Mouse (Mus musculus) heart, postnatal 14 days (tissue): ENCODE measurements around the gene Gid4. TPM values are rescaled to one million over a fixed set of nuclear protein-coding genes. Genes with fewer than 3 reads are reported as not detected.

Experiments used
- DNase-seq, 2 experiments: peaks; one replicate each; pipeline ENCODE4 v3.0.0; 2021 to 2022
- intact Hi-C: fragments of 180-260 bp; cut with DNase I; formaldehyde crosslinking; loops from one replicate; pipeline ENCODE4 v1.15.1; 2025
- long read RNA-seq, 2 experiments: library from polyadenylated mRNA; stranded (forward); transcript quantifications; one replicate each; pipeline ENCODE4 v2.0.0; 2021
- total RNA-seq, 2 experiments: library from RNA; stranded (reverse); gene quantifications; 2 replicates each; pipeline ENCODE4 v1.2.3; 2021

The Gid4 gene
- 10 to 100 TPM; 34.4 to 35.7 TPM for total RNA-seq
- long read RNA-seq, experiment 1, full-length matches to known transcripts, result 61 of 75 reads
- long read RNA-seq, experiment 1, partial matches to known transcripts, result 1 of 75 reads
- long read RNA-seq, experiment 1, other reads (novel, unspliced or antisense), result 13 of 75 reads
- long read RNA-seq, experiment 2, full-length matches to known transcripts, result 58 of 76 reads
- long read RNA-seq, experiment 2, partial matches to known transcripts, result 4 of 76 reads
- long read RNA-seq, experiment 2, other reads (novel, unspliced or antisense), result 14 of 76 reads

DNA sequence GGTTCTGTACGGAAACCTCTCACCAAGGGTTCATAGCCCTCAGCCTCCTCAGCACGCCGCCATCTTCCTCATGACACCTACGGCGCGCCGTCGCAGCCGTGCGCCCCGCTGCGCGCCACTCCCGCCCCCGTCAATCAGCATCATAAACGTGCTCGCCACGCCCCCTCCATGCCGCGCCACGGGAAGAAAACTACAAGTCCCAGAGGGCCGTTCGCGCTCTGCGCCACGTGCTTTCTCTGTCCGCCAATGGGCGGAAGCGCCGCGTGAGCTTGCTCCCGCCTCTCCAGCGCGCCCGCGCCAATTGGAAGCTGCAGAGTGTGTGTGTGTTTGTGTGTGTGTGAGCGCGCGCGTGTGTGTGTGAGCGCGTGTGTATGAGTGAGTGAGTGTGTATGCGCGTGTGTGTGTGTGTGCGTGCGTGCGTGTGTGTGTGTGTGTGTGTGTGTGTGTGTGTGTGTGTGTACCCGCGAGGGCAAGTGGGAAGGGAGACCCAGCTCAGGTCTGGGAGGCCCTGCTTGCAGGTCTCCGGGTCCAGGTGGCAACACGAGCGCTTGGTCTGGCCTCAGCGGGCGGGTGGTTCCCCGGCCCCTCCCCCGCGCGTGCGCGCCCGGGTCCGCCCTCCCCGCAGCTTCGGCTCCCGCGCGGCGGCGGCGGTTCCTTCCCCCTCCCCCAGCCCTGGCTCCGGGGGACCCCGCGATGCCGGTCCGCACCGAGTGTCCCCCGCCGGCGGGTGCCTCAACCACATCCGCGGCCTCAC lies at the start of gene Gid4:
TSS of gene Gid4 (plus strand) at position 183 of the 754 bp plus-strand sequence.
- intact Hi-C loops, result loop anchor here (5.0 kb wide), 1 partner anchor 315 kb away; no protein-coding TSS in a partner anchor

GRCm38 (mm10) chr11:60367256-60367655 lies 49.7 kb upstream of the Gid4 start:
- DNase-seq, result no peak
- intact Hi-C loops, result loop anchor here (5.0 kb wide), 1 partner anchor 40 kb away; no protein-coding TSS in a partner anchor

More for the DNA sequence above, at the start of gene Gid4:
- DNase-seq, result peak; percentile 99

GRCm38 (mm10) chr11:60368909-60369308 lies 48.0 kb upstream of the Gid4 start:
- no peak for DNase-seq
- intact Hi-C loops, result loop anchor here (5.0 kb wide), 1 partner anchor 38 kb away; no protein-coding TSS in a partner anchor

DNA sequence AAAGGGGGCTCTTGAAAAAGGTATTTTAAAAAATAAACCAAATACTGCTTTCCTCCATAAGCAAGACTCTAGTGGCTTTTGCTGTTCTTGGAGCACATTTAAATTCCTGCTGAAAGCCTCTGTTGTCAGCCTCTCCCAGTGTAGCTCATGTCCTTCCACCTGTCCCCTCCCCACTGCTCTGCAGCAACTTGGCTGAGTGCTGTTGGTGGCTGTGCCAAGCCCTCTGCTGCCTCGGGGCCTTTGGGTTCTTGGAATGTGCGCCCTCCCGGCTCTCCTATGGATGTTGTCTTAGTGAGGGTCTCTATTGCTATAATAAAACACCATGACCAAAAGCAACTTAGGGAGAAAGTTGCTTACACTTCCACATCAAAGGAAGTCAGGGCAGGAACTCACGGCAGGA lies 47.5 kb upstream of the Gid4 start:
- intact Hi-C loops, result loop anchor here (5.0 kb wide), 1 partner anchor 38 kb away; no protein-coding TSS in a partner anchor

GRCm38 (mm10) chr11:60370431-60370830 lies 46.5 kb upstream of the Gid4 start:
- DNase-seq, result no peak
- intact Hi-C loops, result no loop called here

More for the DNA sequence above, 47.5 kb upstream of the Gid4 start:
- no peak for DNase-seq

DNA sequence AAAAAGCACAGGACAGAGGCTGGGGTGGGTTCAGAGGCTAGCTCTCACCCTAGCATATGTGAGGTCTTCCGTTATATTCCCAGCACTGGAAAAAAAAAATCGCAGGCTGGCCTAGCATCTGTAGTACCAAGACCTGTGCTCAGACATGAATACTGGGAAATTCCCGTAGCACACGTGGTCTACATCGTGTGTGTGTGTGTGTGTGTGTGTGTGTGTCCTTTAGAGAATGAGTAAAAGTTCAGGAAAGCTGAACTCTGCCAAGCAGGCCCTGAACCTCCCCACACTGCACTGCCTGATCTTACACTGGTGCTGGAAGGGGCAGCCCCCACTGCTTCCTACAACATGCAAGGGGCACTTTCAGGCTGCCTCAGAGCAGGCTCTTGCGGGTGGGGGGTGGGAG lies 42.5 kb upstream of the Gid4 start:
- no peak for DNase-seq
- intact Hi-C loops, result no loop called here

GRCm38 (mm10) chr11:60383518-60383917 lies 33.4 kb upstream of the Gid4 start:
- no peak for DNase-seq
- intact Hi-C loops, result no loop called here

DNA sequence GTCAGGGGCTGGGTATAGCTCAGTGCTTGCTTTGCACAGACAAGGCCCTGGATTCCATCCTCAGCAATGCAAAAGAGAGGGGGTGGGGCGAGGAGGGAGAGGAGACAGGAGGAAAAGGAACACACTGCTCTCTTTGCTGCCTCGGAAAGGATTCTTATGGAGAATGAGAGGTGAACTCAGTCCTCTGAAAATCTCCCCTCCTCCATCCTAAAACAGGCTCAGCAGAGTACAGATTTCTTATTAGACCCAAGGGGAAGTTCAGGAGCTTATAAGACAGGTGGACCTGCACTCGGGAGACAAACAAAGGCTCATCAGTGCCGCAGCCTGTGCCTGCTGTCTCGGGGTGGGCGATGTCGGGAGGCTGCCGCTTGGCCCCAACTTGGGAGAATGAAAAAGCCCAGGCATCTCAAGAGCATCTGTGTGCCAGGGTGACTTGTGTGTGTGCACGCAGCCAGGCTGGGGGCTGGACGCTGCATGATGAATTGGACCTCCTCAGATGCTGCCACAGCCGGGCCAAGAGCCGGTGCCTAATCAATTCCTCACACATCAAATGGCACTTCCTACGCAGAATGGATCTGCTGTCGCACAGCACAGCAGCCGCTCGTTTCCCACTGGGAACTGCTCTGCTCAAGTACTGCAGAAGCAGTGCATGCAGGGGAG lies 32.1 kb upstream of the Gid4 start:
- intact Hi-C loops, result no loop called here
- no peak for DNase-seq

DNA sequence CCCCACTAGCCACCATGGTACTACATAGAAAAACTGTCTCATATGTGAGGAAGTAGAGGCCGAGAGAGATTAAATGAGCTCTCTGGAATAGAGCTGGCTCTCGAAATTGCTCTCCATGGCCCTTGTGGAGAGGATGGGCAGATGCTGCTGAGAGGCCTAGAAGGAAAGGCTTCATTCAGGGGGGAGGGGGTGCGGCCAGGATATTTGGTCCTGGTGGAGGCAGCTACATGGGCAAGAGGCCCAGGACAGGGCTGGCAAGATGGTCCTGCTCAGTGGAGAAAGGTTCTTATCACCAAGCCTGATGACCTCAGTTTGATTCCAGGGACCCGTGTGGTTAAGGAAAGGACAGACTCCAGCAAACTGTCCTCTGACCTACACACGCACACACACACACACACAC lies 31.0 kb upstream of the Gid4 start:
- intact Hi-C loops, result no loop called here
- DNase-seq, result no peak

DNA sequence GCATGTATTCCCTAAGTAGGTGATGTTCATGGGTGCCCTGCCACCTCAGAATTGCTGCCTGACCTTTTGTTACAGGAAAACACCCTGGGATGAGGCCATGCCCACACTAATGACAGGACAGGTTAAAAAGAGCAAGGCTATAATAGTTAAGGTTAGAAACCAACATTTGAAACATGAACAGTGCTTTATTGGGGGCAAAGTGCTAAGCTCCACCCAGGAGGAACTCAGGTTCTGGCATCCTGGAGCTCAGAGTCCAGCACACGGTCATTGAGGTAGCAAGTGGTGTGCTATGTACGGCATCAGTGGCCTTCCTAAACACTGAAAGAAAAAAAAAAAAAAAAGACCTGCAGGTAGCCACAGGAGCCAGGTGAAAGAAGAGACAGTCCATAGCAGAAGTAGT lies 29.0 kb upstream of the Gid4 start:
- no peak for DNase-seq
- intact Hi-C loops, result no loop called here

DNA sequence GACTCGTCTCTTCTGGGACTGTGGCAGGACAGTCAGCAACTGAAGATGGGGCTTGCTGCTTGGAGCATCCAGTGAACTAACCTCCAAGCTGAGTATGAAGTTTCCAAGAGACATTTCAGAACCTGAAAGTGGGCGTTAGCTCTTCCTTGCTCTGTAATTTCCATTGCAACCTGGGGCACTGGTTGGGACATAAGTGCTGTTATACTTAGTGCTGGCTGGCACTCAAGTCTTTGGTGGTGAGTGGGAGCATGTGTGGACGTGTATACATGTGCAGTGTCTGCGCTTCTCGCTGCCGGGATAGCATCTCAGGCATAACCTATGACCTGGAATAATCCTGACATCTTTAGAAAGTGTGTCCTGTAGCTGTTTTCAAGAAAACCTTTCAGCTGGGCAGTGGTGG lies 25.6 kb upstream of the Gid4 start:
- DNase-seq, result no peak

DNA sequence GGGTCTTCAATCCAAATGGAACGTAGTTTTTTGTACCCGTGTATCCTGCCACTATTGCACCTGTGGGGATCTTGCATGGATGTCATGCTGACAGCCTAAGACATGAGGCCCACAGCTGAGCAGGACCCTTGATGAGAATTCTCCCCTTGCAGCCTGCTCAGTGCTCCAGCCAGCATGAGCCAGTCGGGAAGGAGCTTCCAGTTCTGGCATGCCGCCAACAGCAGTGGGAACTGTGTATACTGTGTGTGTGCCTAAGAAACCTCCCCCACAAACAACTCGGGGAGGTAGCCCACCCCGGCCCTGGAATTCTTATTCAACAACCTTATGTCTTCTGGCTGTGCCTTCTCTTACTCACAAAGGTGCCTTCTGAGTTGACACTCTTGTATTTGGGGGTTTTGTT lies 20.4 kb upstream of the Gid4 start:
- DNase-seq, result peak; percentile 18 to 30
- intact Hi-C loops, result no loop called here

More for the DNA sequence above, 25.6 kb upstream of the Gid4 start:
- intact Hi-C loops, result no loop called here

- DNase-seq, result no peak
- intact Hi-C loops, result no loop called here
These were observed 19.8 kb upstream of the Gid4 start for GRCm38 (mm10) chr11:60397172-60397571.

DNA sequence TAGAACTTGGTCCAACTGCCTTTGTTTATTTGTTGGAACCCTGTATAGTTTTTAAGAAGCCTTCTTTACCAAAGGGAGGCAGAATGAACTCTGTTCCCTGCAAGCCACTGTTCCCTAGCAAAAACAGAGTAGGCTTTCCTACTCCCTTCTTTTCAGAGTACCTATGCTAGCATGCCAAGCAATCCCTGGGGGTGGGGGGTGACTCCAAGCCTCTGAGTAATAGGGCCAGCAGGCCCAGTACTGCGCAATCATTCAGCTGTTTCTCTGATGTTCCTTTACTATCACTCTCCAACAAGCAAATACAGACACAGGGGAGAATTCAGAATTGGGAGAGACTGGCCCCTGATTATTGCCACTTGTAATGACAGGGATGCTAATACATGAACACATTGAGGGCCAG lies 10.3 kb upstream of the Gid4 start:
- intact Hi-C loops, result loop anchor here (5.0 kb wide), 1 partner anchor 39 kb away; no protein-coding TSS in a partner anchor
- no peak for DNase-seq

DNA sequence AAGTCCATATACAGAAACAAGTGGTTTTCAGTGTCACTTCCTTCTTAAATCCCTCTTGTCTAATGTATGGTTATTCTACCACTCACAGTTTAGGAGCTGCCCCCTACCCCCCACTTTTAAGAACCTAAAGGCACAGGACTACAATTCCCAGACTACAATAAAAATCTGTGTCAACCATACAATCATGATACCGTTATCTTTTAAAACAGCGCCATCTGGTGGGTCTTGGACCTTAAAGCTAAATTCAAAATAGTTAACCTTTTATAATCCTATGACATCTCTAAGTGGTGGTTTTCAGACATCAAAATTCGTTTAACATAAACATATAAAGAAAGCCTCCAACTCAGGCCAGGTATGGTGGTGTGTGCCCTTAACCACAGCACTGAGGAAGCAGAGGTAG lies 4.8 kb upstream of the Gid4 start:
- peak; percentile 59 to 79 for DNase-seq
- intact Hi-C loops, result loop anchor here (1.0 to 5.0 kb wide), 6 partner anchors 60 to 325 kb away; partner anchors contain the start of gene Tom1l2

- DNase-seq, result no peak
- intact Hi-C loops, result loop anchor here (1.0 to 5.0 kb wide), 6 partner anchors 61 to 326 kb away; partner anchors contain the start of gene Tom1l2
These were observed 4.0 kb upstream of the Gid4 start for GRCm38 (mm10) chr11:60412921-60413320.

DNA sequence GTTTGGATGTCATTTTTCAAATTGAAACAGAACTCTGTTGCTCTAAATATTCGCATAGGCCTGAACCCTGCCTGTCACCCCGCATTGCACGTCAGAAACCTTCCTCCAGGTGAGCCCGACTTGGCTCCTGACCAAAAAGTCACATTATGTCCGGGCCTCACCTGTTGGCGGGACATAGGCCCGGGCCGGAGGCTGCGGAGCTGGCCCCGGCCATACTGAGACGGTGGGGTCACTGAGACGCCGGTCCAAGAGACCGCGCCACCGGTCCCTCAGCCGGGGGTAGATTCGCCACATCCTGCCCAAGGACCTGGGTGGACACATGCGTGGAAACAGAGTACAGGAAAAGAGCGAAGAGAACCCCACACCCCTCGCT lies 369 bp upstream of the Gid4 start:
- intact Hi-C loops, result loop anchor here (5.0 kb wide), 1 partner anchor 314 kb away; no protein-coding TSS in a partner anchor
- no peak for DNase-seq

DNA sequence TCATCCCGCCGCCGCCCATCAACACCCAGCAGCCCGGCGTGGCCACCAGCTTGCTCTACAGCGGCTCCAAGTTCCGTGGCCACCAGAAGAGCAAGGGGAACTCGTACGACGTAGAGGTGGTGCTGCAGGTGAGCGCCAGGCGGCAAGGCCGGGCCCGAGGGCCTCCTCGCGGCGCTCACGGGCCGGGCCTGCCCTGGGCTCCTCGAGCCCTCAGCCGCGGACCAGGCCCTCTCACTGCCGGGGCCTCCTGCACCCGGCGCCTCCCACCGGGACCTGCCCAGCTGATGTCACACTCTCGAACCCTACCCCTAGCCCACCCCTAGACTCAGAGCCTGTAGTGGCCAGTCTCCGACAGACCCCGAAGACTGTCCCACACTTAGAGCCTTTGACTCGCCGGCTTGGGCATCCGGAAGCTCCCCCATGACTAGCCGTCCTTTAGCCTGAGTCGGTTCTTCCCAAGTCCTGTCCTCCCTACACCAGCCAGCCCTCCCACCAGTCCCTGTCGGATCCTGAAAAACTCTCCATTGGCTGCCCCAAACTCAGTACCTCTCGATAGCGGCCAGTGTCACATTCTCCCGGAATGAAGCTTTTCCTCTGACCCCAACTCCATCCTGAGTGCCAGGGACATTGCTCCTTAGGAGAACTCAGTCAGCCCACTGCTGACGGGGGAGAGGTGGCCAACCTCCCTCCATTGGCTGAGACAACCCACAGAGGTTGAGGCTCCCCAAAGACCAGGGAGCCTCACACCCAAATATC lies 950 bp downstream of the Gid4 start, which contains the start of gene Atpaf2:
TSS of gene Atpaf2 (minus strand) at position 741 of the 756 bp plus-strand sequence.
- intact Hi-C loops, result loop anchor here (5.0 kb wide), 1 partner anchor 316 kb away; no protein-coding TSS in a partner anchor

DNA sequence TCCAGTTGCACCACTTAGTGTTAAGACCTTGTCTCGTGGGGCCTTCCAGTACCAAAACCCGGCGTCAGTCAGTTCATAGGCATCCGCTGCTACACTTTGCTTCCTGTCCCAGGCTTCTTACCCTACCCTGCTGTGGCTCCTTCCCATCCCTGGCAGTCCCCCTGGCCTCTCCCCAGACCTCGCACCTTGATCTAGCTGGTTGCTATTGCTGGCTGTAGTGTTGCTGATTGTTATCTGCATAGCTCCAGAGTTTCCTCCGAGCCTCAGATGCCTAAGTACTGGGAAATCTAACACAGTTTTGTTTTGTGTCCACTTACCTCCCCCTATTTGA lies 1.5 kb downstream of the Gid4 start:
- intact Hi-C loops, result loop anchor here (5.0 kb wide), 1 partner anchor 316 kb away; no protein-coding TSS in a partner anchor
- peak; percentile 2 to 3 for DNase-seq

More for the DNA sequence above, 950 bp downstream of the Gid4 start, which contains the start of gene Atpaf2:
- no peak for DNase-seq
